Mouse (Mus musculus): ENCODE results near the gene Lrrtm4. TPM values are rescaled to one million over a fixed set of nuclear protein-coding genes. Genes with fewer than 3 reads are reported as not detected.

The Lrrtm4 gene
- total and polyA plus RNA-seq, 3 experiments, result not detected

DNA sequence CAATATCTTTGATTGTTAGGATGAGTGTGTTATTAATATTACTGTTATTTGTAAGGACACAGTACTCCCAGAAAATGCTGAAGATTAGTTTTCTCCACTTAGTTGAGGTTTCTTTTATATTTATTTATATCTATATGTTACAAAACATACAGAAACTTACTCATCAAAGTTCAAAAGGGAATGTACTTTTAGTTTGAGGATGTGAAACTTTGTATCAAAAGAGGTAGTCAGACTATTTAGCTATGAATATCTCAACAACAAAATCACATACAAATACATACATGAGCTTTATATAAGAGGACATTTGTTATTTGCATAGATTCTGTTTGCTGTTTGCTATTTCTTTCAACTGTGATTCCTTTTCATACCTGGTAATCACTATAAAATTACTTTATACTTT is 421.5 kb downstream of the Lrrtm4 start:
- H3K4me1 ChIP-seq (ENCODE audit: control insufficient read depth in 1 of 2, insufficient read depth in 2 of 2, low read length in 2 of 2), result no peaks in the 10 kb centered on the region
- no peaks in the 10 kb centered on the region for H3K9me3 ChIP-seq (replicated peaks; ENCODE audit: insufficient read depth, low read length)
- H3K4me3 ChIP-seq (ENCODE audit: control insufficient read depth in 1 of 2, insufficient read depth in 1 of 2, low read depth in 2 of 2, low read length in 2 of 2), result no peak overlapping the region
- TF ChIP-seq USF1 (IDR thresholded peaks at IDR 0.05; ENCODE audit: low read depth, low read length) (no peak), KAT2A (conservative IDR thresholded peaks at IDR 0.05; ENCODE audit: low read depth, low read length) (no peak), HCFC1 (IDR thresholded peaks at IDR 0.05; ENCODE audit: low read depth, low read length) (no peak), EP300 (IDR thresholded peaks at IDR 0.05; ENCODE audit: low read depth in 1 of 2, low read length in 2 of 2) (no peak), GATA1 (IDR thresholded peaks at IDR 0.05; ENCODE audit: low read depth, low read length) (no peak)
- DNase-seq (ENCODE audit: low read depth, low spot score), result no peak
- no peaks in the 10 kb centered on the region for H3K36me3 ChIP-seq (ENCODE audit: control insufficient read depth in 1 of 2, insufficient read depth in 2 of 2, low read length in 2 of 2)
- no peak overlapping the region for H3K9ac ChIP-seq (ENCODE audit: control insufficient read depth, low read depth, low read length, poor library complexity, severe bottlenecking)
- no peaks in the 10 kb centered on the region for H3K79me2 ChIP-seq (ENCODE audit: control insufficient read depth, insufficient read depth, low read length, poor library complexity)
- no peak overlapping the region for H3K27ac ChIP-seq (ENCODE audit: control insufficient read depth, low read depth, low read length)
- no peaks in the 10 kb centered on the region for H3K27me3 ChIP-seq (ENCODE audit: control insufficient read depth in 1 of 2, insufficient read depth in 2 of 2, low read length in 2 of 2)

DNA sequence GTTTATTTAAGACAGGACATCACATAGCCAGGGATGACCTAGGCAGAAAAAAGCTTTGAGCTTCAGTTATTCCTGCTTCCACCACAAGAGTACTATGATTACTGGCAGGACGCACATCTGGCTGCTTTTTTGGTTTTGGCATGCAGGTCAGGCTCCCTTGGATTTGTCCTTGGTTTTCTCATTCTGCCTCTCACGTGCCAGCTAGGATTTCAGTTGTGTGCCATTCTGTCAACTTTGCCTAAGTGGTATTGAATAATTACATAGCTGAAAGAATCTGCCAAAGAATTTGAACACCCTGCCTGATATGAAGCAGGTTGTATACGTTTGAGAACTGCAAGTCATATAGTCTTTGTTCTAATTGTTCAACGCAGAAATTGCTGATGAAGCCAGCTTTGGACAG is 451.9 kb downstream of the Lrrtm4 start:
- Histone ChIP-seq H3K36me3 (ENCODE audit: control insufficient read depth in 1 of 2, insufficient read depth in 2 of 2, low read length in 2 of 2) (no peaks in the 10 kb centered on the region), H3K27me3 (ENCODE audit: control insufficient read depth in 1 of 2, insufficient read depth in 2 of 2, low read length in 2 of 2) (no peaks in the 10 kb centered on the region), H3K4me1 (ENCODE audit: control insufficient read depth in 1 of 2, insufficient read depth in 2 of 2, low read length in 2 of 2) (no peaks in the 10 kb centered on the region), H3K9ac (ENCODE audit: control insufficient read depth, low read depth, low read length, poor library complexity, severe bottlenecking) (no peak overlapping the region), H3K9me3 (replicated peaks; ENCODE audit: insufficient read depth, low read length) (no peaks in the 10 kb centered on the region), H3K79me2 (ENCODE audit: control insufficient read depth, insufficient read depth, low read length, poor library complexity) (no peaks in the 10 kb centered on the region), H3K4me3 (ENCODE audit: control insufficient read depth in 1 of 2, insufficient read depth in 1 of 2, low read depth in 2 of 2, low read length in 2 of 2) (no peak overlapping the region), H3K27ac (ENCODE audit: control insufficient read depth, low read depth, low read length) (no peak overlapping the region)
- TF ChIP-seq ZMIZ1 (IDR thresholded peaks at IDR 0.05; ENCODE audit: low read depth, low read length) (no peak), HCFC1 (IDR thresholded peaks at IDR 0.05; ENCODE audit: low read depth, low read length) (no peak), MYC (IDR thresholded peaks at IDR 0.05; ENCODE audit: low read depth, low read length) (no peak), JUND (IDR thresholded peaks at IDR 0.05; ENCODE audit: low read depth, low read length) (no peak)
- DNase-seq (ENCODE audit: low read depth, low spot score), result no peak

DNA sequence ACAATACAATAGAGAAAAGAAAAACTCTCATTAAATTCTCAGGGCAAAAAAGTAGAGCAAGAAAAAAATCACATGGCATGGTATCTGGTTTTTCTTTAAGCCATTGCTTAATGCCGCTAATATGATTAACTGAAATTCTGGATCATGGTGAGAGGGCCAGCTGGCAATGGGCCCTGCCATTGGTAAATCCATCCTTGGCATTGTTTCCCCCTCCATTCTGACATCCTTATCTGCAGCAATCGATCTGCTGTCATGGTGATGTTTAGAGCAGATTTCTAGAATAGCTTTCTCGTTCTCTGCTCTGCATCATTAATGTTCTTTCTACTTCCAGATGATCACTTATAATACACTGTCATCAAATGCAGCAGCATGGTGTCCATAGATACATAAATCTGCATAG is 457.5 kb downstream of the Lrrtm4 start:
- TF ChIP-seq KAT2A (conservative IDR thresholded peaks at IDR 0.05; ENCODE audit: low read depth, low read length) (no peak), TBP (IDR thresholded peaks at IDR 0.05; ENCODE audit: low read depth, low read length) (no peak), E2F4 (IDR thresholded peaks at IDR 0.05; ENCODE audit: borderline replicate concordance, low read depth, low read length) (no peak), RAD21 (IDR thresholded peaks at IDR 0.05; ENCODE audit: low read depth, low read length) (no peak), ZKSCAN1 (IDR thresholded peaks at IDR 0.05; ENCODE audit: low read depth, low read length) (no peak), POLR2AphosphoS5 (IDR thresholded peaks at IDR 0.05; ENCODE audit: borderline replicate concordance, low read depth, low read length) (no peak), SMC3 (IDR thresholded peaks at IDR 0.05; ENCODE audit: low read depth, low read length) (no peak), CHD2 (IDR thresholded peaks at IDR 0.05; ENCODE audit: low read length) (no peak), HCFC1 (IDR thresholded peaks at IDR 0.05; ENCODE audit: low read depth, low read length) (no peak), MAFK (IDR thresholded peaks at IDR 0.05; ENCODE audit: borderline replicate concordance, low read depth, low read length) (no peak), GATA1 (IDR thresholded peaks at IDR 0.05; ENCODE audit: low read depth, low read length) (no peak), NELFE (IDR thresholded peaks at IDR 0.05; ENCODE audit: low read depth, low read length) (no peak)
- Histone ChIP-seq H3K27ac (ENCODE audit: control insufficient read depth, low read depth, low read length) (no peak overlapping the region), H3K9me3 (replicated peaks; ENCODE audit: insufficient read depth, low read length) (no peaks in the 10 kb centered on the region), H3K79me2 (ENCODE audit: control insufficient read depth, insufficient read depth, low read length, poor library complexity) (no peaks in the 10 kb centered on the region), H3K4me3 (ENCODE audit: control insufficient read depth in 1 of 2, insufficient read depth in 1 of 2, low read depth in 2 of 2, low read length in 2 of 2) (no peak overlapping the region), H3K4me1 (ENCODE audit: control insufficient read depth in 1 of 2, insufficient read depth in 2 of 2, low read length in 2 of 2) (no peaks in the 10 kb centered on the region), H3K27me3 (ENCODE audit: control insufficient read depth in 1 of 2, insufficient read depth in 2 of 2, low read length in 2 of 2) (no peaks in the 10 kb centered on the region), H3K9ac (ENCODE audit: control insufficient read depth, low read depth, low read length, poor library complexity, severe bottlenecking) (no peak overlapping the region), H3K36me3 (ENCODE audit: control insufficient read depth in 1 of 2, insufficient read depth in 2 of 2, low read length in 2 of 2) (no peaks in the 10 kb centered on the region)
- DNase-seq (ENCODE audit: low read depth, low spot score), result no peak

Data from MEL (cell line).